Mouse (Mus musculus): ENCODE data around the gene Ap2a1.
A peak's percentile ranks its signal among the peaks of the same experiment; 100 is the strongest.
"Not testable (repeated sequence)": the region's sequence is repeated elsewhere in the genome, so short reads cannot be mapped to it uniquely, and the experiment has no call there.

Ap2a1 gene

DNA sequence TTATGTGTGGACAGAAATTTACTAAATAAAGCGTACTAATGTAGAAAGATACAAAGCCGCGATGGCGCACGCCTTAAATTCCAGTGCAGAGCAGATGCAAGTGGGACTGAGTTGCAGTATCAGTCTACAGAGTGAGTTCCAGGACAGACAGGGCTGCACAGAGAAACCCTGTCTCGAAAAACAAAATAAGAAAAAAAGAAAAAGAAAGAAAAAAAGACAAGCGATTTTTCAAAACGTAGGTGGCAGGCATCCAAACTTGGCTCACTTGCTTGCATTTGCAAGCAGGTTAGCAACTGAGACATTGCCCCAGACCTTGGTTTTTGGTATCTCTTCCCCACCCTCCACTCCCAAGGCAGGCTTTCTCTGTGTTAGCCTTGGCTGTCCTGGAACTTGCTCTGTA is 36.1 kb downstream of the Ap2a1 start:
- no peak for DNase-seq

DNA sequence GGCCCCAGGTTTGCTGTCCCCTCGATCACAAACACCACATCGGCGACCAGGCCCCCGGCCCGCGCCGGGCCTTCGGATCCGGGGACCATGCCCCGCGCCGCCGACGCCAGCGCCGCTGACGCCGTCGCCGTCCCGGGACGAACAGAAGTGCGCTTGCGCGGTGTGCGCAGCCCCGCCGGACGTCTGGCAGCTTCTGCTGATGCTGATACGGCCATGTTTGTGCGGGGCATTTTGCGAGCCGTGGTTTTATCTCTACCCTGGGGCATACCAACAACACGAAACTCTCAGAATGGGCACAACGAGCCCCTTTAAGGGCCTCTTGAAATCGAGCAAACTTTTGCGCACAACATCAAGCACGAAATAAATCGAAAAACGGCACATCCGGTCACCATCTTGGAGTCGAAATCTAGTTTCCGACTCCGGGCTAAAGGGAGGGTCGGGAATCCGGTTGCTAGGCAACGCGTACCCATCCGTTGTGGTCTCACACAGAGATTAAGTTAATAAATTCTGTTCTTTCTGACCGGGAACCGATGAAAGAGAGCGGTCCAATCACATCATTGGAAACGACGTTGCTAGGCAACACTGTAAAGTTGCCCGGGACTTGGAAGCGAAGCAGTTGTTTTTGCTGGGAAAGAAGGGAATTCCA is 36.9 kb downstream of the Ap2a1 start, which contains the start of gene Med25:
TSS of gene Med25 (minus strand) at position 437 of the 646 bp plus-strand sequence.
- peak; percentile 93 to 97 for DNase-seq

GRCm38 (mm10) chr7:44891611-44892010 is 37.7 kb downstream of the Ap2a1 start:
- DNase-seq = no peak

GRCm38 (mm10) chr7:44890737-44891136 is 38.6 kb downstream of the Ap2a1 start:
- DNase-seq = no peak

GRCm38 (mm10) chr7:44890180-44890579 is 39.1 kb downstream of the Ap2a1 start:
- DNase-seq = no peak

DNA sequence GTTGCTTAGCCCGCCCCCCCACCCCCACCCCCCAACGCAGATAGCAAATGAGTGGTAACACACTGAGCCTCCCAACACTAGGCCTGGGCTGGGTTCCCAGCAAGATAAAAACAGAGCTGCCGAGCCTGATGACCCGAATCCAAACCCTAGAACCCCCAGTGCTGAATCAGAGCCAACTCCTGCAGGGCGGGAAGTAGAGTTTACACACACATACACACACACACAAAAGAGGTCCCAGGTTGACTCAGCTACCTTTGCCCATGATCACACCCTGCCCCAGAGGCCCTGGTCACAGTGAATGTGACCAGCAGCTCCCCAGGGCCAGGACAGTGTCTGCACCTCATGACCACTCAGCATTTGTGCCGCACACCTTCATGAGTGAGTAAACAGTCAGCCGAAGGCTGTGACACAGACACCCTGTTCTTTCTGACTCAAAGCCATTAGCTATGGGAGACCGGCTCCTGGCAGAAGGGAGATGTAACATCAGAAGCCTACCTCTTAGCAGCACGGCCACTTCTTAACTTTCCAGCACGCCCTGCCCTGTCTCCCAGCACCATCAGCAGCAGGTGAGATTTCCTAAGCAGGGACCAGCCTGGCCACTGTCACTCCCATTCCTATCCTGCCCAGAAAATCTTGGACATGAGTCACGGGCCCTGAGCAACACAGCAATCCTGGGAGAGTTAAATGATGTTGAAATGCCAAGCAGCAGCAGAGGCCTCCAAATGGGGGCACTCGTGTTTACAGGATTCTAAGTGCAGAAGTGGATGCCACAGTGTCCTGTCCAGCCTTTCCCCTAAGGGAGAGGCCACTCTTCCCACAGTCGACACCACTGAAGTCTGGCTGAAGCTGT is 40.8 kb downstream of the Ap2a1 start:
- no peak for DNase-seq

DNA sequence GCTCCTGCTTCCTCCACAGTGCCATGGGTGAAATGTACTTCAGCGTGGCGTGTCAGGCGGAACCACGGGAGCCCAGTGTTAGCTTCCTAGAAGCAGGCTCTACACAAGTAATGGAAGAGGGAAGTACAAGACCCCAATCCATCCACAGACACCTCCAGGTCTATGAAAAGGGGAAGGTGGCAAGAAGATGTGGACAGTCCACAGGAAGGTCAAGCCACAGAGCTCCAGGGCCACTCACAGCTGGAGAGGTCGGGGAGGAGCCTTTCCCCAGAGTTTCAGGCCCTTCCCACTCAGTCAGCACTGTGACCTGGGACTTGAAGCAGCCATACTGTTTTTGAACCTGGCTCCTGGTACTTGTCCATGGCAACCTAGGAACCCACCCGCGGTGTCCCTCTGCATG is 42.3 kb downstream of the Ap2a1 start:
- no peak for DNase-seq

- DNase-seq = no peak
These were observed 44.7 kb downstream of the Ap2a1 start for GRCm38 (mm10) chr7:44884637-44885036.

GRCm38 (mm10) chr7:44883036-44883435 is 46.3 kb downstream of the Ap2a1 start:
- DNase-seq = no peak

DNA sequence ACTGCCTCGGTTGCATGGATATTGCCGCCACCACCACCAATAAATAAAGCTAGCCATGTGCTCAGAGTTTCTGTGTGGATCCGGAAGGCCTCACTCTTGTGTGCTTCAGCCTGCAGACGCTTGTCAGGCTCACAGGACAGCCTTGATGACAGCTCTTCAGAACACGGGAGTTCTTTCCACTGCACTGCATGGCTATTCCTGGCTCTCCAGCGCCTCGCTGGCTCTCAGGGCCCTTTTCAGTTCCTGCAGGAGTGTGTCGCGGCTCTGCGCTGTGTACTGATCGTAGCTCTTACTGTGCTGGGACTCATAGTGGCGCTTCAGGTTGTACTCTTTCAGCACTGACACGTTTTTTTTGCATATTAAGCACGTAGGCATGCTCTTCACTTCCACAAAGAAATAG is 51.5 kb downstream of the Ap2a1 start:
- DNase-seq = no peak

DNA sequence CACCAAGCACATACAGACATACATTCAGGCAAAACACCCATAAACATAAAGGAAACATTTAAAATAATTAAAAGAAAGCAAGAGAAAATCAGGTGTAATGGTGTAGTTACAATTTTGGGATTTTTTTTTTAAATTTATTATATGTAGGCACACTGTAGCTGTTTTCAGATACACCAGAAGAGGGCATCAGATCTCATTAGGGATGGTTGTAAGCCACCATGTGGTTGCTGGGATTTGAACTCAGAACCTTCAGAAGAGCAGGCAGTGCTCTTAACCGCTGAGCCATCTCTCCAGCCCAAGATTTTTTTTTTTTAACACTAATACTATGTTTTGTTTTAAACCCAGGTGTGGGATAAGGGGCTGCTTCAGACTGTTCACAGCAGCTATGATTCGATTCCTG is 57.5 kb downstream of the Ap2a1 start:
- not testable (repeated sequence) for DNase-seq

DNA sequence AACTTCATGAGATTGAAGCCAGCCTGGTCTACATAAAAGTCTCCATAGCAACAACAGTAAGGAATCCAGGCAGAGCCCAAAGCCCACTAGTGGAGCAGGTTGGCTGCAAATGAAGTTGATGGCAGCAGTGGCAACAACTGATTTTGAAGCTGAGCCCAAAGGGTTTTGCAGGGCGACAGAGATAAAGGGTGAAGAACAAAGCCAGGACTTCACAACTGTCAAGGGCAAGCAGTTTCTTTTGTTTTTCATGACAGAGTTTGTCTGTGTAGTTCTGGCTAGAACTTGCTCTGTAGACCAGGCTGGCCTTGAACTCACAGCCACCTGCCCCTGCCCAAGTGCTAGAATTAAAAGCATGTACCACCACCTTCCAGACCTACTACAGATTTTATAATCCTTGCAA is 58.1 kb downstream of the Ap2a1 start:
- DNase-seq = no peak

- DNase-seq = no peak
These were observed 58.7 kb downstream of the Ap2a1 start for GRCm38 (mm10) chr7:44870614-44871013.

GRCm38 (mm10) chr7:44869697-44870528 is 59.4 kb downstream of the Ap2a1 start, which contains the start of gene Ptov1:
Ptov1 (minus strand) TSS chr7:44869788.
- DNase-seq = peak; percentile 93 to 96

GRCm38 (mm10) chr7:44868919-44869696 is 60.2 kb downstream of the Ap2a1 start:
- peak; percentile 62 to 83 for DNase-seq

- DNase-seq = peak; percentile 44 to 54
These were observed 60.8 kb downstream of the Ap2a1 start for GRCm38 (mm10) chr7:44868465-44868864.

DNA sequence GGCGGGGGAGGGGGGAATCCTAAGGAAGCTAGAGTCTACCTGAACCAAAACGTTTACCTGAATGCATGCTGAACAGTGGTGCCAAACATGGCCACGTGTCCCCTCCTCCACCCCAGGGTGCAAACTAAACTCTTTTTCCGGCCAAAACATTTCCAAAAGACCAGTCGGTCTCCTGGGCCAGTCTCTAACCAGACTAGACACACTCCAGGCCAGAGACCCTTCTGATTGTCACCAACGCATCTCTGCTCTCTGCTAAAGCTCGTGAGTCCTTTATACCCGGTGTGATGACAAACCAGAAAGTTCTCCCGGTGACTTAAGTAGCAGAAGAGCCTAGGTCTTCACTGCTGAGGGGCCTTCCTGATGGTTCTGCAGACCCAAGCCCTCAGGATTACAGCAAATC is 61.5 kb downstream of the Ap2a1 start:
- no peak for DNase-seq

- no peak for DNase-seq
These were observed 62.1 kb downstream of the Ap2a1 start for GRCm38 (mm10) chr7:44867010-44867702.

DNA sequence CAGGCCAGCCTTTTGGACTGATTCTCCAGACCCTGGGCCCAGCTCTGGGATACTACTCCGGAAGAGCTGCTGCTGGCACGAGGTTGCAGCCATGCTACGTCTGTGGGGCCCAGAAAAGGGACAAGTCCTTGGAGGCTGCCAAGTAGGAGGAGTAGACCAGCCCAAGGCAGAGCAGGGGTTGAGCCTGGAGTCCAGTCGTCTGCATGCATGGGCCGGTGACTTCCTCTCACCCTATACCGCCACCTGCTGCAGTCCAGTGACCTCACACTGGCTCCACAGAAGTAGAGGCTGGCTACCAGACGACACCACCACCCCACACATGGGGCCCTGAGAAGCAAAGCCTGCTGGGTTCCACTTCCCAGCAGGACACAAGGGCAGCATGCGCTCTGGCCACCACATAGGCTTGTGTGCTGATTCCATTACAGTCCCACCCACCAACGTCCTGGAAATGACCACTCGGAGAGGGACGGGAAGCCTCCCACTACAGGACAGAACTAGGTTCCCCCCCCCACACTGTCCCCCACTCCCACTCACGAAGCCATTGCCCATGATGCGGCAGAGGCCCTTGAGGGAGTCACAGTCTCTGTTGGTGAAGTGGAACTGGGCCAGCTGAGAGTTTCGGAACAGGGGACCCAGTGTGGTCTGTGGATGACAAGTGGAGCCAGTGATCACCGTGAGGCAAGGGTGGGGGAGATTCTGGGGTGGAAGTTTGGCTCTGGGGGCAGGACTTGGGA is 62.9 kb downstream of the Ap2a1 start:
- peak; percentile 72 to 75 for DNase-seq

GRCm38 (mm10) chr7:44864595-44865542 is 64.4 kb downstream of the Ap2a1 start:
- no peak for DNase-seq
